Mouse (Mus musculus): ENCODE measurements around the gene Mok. TPM values are rescaled to one million over a fixed set of nuclear protein-coding genes. Genes with fewer than 3 reads are reported as not detected.

The Mok gene
- polyA plus RNA-seq (2014; fragmentation: Nextera tagmentation; extraction: Ambion mirVana), result 1.3 and 2.1 TPM in 2 replicates

DNA sequence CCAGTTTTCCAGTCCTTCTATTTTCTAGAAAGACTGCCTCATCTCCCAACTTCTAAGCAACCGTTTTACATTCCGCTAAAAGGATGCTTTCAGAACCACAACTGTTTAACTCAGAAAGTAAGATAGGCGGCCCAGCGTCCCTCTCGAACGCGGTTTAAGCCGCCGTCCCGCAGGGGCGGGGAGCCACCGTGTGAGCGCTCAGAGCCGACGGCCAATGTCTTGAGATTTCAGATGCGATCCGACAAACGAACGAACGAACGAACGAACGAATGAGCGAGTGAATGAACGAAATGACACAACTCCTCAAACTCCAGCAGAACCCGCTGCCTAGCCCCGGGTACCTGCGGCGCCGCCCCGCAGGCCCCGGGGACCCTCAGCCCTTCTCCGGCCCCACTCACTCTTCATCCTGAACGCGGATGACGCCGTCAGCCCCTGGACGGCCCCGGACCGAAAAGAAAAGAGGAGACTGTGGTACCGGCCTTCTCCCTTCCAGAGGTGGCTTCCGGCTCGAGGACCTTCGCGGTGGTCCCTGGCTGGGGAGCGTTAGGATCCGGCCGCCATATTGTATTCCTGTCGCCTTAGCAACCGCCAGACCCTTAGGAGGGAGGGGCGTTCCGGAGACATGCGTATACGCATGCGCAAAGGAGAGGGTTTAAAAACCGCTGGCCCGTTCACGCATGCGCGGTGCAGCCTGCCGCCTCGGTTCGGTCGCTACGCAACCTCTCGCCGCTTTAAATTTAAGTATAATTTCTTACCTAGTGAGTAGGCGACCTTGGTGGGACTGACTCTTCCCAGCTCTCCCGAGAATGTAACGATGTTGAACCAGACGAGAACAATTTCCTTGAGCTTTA lies at the start of gene Mok:
Mok (minus strand) TSS at position 592 of the 851 bp plus-strand sequence.
- Histone ChIP-seq H3K27ac (ENCODE audit: low read depth, low read length) (no peak within 1 kb of the TSS), H3K4me2 (peak within 1 kb of the TSS; percentile 76), H3K4me1 (replicated peaks; ENCODE audit: control insufficient read depth, insufficient read depth, low read length) (no peaks in the 10 kb centered on the region), H3K9ac (ENCODE audit: low read depth, low read length) (peak within 1 kb of the TSS; percentile 51; the same call in 1 of the 2 replicates), H3K4me3 (ENCODE audit: low read depth, low read length) (peak within 1 kb of the TSS; percentile 77), H3K36me3 (ENCODE audit: control insufficient read depth, insufficient read depth, low read length) (no peaks in the 10 kb centered on the region), H3K27me3 (replicated peaks; ENCODE audit: control insufficient read depth, insufficient read depth, low read length) (no peaks in the 10 kb centered on the region), H3K9me3 (ENCODE audit: control insufficient read depth, low read length) (no peaks in the 10 kb centered on the region)
- peak; percentile 46; the same call in 1 of the 2 replicates for ATAC-seq (replicated peaks; ENCODE audit: low FRiP score)
- under 1% methylated on average over 70 of the region's 71 CpGs for WGBS
- peak; percentile 92 for DNase-seq (ENCODE audit: low spot score)

DNA sequence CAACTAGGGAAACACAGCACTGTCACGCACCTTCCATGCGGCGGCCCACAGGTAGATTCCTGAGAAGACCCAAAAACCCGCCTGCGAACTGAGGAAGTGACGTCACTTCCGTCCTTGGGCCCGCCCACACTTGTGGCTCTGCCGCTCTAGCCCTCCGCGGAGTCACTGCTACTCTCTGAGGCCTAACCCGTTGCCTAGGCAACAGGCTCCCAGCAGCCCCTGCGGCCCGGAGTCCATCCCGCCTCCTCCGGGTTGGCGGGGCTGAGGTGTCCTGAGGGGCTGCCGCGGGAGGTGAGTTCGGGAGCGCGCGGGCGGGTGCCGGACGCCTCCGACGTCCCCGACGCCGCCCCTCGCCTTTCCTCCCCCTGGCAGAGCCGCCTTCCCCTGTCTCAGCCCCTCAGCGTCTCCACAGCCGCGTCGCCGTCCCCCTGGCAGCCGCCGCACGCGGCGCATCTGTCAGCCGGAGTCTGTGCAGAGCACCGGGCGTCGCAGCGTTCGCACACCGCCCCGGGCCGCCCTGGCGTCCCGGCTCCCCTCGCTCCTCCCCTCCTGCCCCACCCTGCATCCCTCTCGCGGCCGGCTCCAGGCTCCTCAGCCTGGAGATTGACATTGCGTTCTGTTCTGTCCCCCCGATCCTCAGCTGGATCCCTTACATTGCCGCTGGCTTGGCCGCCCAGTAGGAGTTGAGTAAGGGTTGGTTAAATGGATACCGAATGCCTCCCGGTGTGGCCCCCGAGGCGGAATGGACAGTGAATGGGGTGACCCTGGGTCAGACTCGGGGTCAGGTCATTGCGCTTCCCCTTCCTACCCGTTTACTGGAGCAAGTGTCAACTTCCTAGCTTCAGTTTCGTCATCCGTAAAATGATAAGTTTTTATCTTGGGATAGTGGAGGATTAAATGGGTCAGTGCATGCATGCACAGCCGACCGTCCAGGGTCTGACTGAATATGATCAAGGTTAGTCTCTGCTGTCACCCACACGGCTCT lies 48.6 kb upstream of the Mok start, which contains the start of the genes Cinp and Tecpr2:
Cinp (minus strand) TSS at position 110 of the 985 bp plus-strand sequence.
Tecpr2 (plus strand) TSS at position 229 of the 985 bp plus-strand sequence.
- H3K27ac ChIP-seq (ENCODE audit: low read depth, low read length), result peak within 1 kb of the TSS; percentile 91
- H3K4me1 ChIP-seq (replicated peaks; ENCODE audit: control insufficient read depth, insufficient read depth, low read length), result peaks cover 15% of the 10 kb centered on the region; the same call in 1 of the 2 replicates
- peak; percentile 92 for DNase-seq (ENCODE audit: low spot score)
- ATAC-seq (replicated peaks; ENCODE audit: low FRiP score), result peak; percentile 98
- H3K9ac ChIP-seq (ENCODE audit: low read depth, low read length), result peak within 1 kb of the TSS; percentile 89
- H3K4me3 ChIP-seq (ENCODE audit: low read depth, low read length), result peak within 1 kb of the TSS; percentile 95
- H3K4me2 ChIP-seq, result peak within 1 kb of the TSS; percentile 96
- WGBS, result under 1% methylated on average over 68 of the region's 74 CpGs
- H3K27me3 ChIP-seq (replicated peaks; ENCODE audit: control insufficient read depth, insufficient read depth, low read length), result no peaks in the 10 kb centered on the region
- no peaks in the 10 kb centered on the region for H3K36me3 ChIP-seq (ENCODE audit: control insufficient read depth, insufficient read depth, low read length)
- H3K9me3 ChIP-seq (ENCODE audit: control insufficient read depth, low read length), result no peaks in the 10 kb centered on the region

DNA sequence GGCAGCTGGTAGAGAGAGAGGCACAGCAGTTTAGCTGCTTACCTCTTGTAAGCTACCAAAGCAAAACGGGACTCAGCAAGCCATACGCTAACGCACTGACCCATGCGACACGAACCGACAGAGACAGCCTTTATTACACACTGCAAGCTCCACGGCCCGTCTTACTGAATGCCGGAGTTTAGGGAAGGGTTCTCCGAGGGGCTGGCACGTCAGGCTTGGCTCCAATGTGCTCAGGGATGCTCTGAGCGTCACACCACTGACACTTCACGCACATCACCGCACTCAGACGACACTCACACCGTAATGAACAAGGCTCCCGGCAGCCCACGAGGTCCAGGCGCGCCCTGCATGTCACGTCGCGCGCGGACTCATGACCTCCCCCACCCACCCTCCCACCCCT lies 47.9 kb upstream of the Mok start:
- Histone ChIP-seq H3K4me3 (ENCODE audit: low read depth, low read length) (peak overlapping the region; percentile 95), H3K9ac (ENCODE audit: low read depth, low read length) (peak overlapping the region; percentile 89), H3K27ac (ENCODE audit: low read depth, low read length) (peak overlapping the region; percentile 71), H3K9me3 (ENCODE audit: control insufficient read depth, low read length) (no peaks in the 10 kb centered on the region), H3K27me3 (replicated peaks; ENCODE audit: control insufficient read depth, insufficient read depth, low read length) (no peaks in the 10 kb centered on the region), H3K36me3 (ENCODE audit: control insufficient read depth, insufficient read depth, low read length) (no peaks in the 10 kb centered on the region), H3K4me2 (peak overlapping the region; percentile 96), H3K4me1 (replicated peaks; ENCODE audit: control insufficient read depth, insufficient read depth, low read length) (peaks cover 15% of the 10 kb centered on the region; the same call in 1 of the 2 replicates)
- DNase-seq (ENCODE audit: low spot score), result no peak
- WGBS, result under 1% methylated on average over 25 of the region's 25 CpGs
- ATAC-seq (replicated peaks; ENCODE audit: low FRiP score), result peak; percentile 26

GRCm38 (mm10) chr12:110888106-110888505 lies 47.4 kb upstream of the Mok start:
- H3K4me1 ChIP-seq (replicated peaks; ENCODE audit: control insufficient read depth, insufficient read depth, low read length), result peaks cover 15% of the 10 kb centered on the region; the same call in 1 of the 2 replicates
- WGBS, result 26% methylated on average over 12 of the region's 12 CpGs
- no peak for ATAC-seq (replicated peaks; ENCODE audit: low FRiP score)

GRCm38 (mm10) chr12:110885251-110885650 lies 44.5 kb upstream of the Mok start:
- no peak for ATAC-seq (replicated peaks; ENCODE audit: low FRiP score)
- WGBS, result 93% methylated on average over 2 of the region's 2 CpGs
- H3K36me3 ChIP-seq (ENCODE audit: control insufficient read depth, insufficient read depth, low read length), result peaks cover 12% of the 10 kb centered on the region

More at GRCm38 (mm10) chr12:110888106-110888505, 47.4 kb upstream of the Mok start:
- no peak for DNase-seq (ENCODE audit: low spot score)
- Histone ChIP-seq H3K27ac (ENCODE audit: low read depth, low read length) (peak overlapping the region; percentile 71), H3K9ac (ENCODE audit: low read depth, low read length) (peak overlapping the region; percentile 89), H3K9me3 (ENCODE audit: control insufficient read depth, low read length) (no peaks in the 10 kb centered on the region), H3K4me2 (peak overlapping the region; percentile 96), H3K27me3 (replicated peaks; ENCODE audit: control insufficient read depth, insufficient read depth, low read length) (no peaks in the 10 kb centered on the region), H3K36me3 (ENCODE audit: control insufficient read depth, insufficient read depth, low read length) (peaks cover 1% of the 10 kb centered on the region; the same call in 1 of the 2 replicates), H3K4me3 (ENCODE audit: low read depth, low read length) (peak overlapping the region; percentile 95)

GRCm38 (mm10) chr12:110882291-110882690 lies 41.6 kb upstream of the Mok start:
- ATAC-seq (replicated peaks; ENCODE audit: low FRiP score) (no peak), DNase-seq (ENCODE audit: low spot score) (no peak)
- Histone ChIP-seq H3K4me1 (replicated peaks; ENCODE audit: control insufficient read depth, insufficient read depth, low read length) (no peaks in the 10 kb centered on the region), H3K4me2 (no peak overlapping the region), H3K4me3 (ENCODE audit: low read depth, low read length) (no peak overlapping the region), H3K27ac (ENCODE audit: low read depth, low read length) (no peak overlapping the region), H3K9ac (ENCODE audit: low read depth, low read length) (no peak overlapping the region), H3K27me3 (replicated peaks; ENCODE audit: control insufficient read depth, insufficient read depth, low read length) (no peaks in the 10 kb centered on the region), H3K36me3 (ENCODE audit: control insufficient read depth, insufficient read depth, low read length) (peaks cover 30% of the 10 kb centered on the region), H3K9me3 (ENCODE audit: control insufficient read depth, low read length) (no peaks in the 10 kb centered on the region)
- WGBS, result 94% methylated on average over 7 of the region's 7 CpGs

More at GRCm38 (mm10) chr12:110885251-110885650, 44.5 kb upstream of the Mok start:
- no peak for DNase-seq (ENCODE audit: low spot score)
- Histone ChIP-seq H3K9me3 (ENCODE audit: control insufficient read depth, low read length) (no peaks in the 10 kb centered on the region), H3K4me2 (no peak overlapping the region), H3K27ac (ENCODE audit: low read depth, low read length) (no peak overlapping the region), H3K4me1 (replicated peaks; ENCODE audit: control insufficient read depth, insufficient read depth, low read length) (peaks cover 7% of the 10 kb centered on the region; the same call in 1 of the 2 replicates), H3K9ac (ENCODE audit: low read depth, low read length) (no peak overlapping the region), H3K27me3 (replicated peaks; ENCODE audit: control insufficient read depth, insufficient read depth, low read length) (no peaks in the 10 kb centered on the region), H3K4me3 (ENCODE audit: low read depth, low read length) (no peak overlapping the region)

DNA sequence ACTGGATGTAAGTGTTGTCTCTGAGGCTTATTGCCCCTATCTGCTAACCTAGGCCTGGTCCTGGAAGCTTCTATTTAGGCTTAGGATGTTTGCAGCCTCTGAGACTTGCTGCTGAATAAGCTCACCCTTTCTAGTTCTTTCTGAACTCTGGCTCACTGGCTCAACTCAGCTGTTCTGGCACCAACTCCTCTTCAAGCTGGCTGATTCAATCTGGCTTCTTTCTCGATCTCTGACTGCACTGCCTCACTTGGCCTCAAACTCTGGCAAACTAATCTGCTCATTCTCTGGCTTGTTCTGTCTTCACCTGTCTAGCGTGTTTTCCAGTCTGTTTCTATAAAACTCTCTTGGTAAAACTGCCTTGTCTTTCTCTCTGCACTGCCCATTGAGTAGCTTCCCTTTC lies 34.6 kb upstream of the Mok start:
- WGBS, result 84% methylated on average over 2 of the region's 2 CpGs
- H3K4me1 ChIP-seq (replicated peaks; ENCODE audit: control insufficient read depth, insufficient read depth, low read length), result peaks cover 3% of the 10 kb centered on the region
- no peak for ATAC-seq (replicated peaks; ENCODE audit: low FRiP score)
- DNase-seq (ENCODE audit: low spot score), result no peak
- H3K36me3 ChIP-seq (ENCODE audit: control insufficient read depth, insufficient read depth, low read length), result peaks cover 43% of the 10 kb centered on the region
- H3K27ac ChIP-seq (ENCODE audit: low read depth, low read length), result no peak overlapping the region
- no peak overlapping the region for H3K4me3 ChIP-seq (ENCODE audit: low read depth, low read length)
- H3K9ac ChIP-seq (ENCODE audit: low read depth, low read length), result no peak overlapping the region
- H3K9me3 ChIP-seq (ENCODE audit: control insufficient read depth, low read length), result no peaks in the 10 kb centered on the region
- H3K4me2 ChIP-seq, result no peak overlapping the region
- H3K27me3 ChIP-seq (replicated peaks; ENCODE audit: control insufficient read depth, insufficient read depth, low read length), result no peaks in the 10 kb centered on the region

DNA sequence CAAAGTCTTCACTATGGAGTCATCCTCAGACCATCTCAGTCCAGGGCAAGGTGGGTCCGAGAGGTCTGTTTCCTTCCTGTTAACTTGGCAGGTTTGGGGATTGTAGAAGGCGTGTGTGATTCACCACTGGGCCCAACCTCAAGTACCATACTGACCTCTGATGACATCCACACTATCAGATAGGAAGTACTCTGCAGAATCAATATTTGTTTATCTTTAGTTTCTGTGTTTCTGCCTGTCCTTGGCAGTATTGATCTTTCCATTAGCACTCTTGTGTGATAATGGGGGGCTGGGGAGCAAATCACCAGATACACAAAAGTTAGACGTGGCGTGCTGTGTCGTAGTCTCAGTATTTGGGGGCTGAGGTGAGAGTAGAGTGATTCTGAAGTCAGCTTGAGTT lies 30.5 kb upstream of the Mok start:
- no peak for DNase-seq (ENCODE audit: low spot score)
- H3K27me3 ChIP-seq (replicated peaks; ENCODE audit: control insufficient read depth, insufficient read depth, low read length), result no peaks in the 10 kb centered on the region
- peaks cover 10% of the 10 kb centered on the region for H3K4me1 ChIP-seq (replicated peaks; ENCODE audit: control insufficient read depth, insufficient read depth, low read length)
- no peak; the same call in 1 of the 2 replicates for ATAC-seq (replicated peaks; ENCODE audit: low FRiP score)
- no peak overlapping the region for H3K4me3 ChIP-seq (ENCODE audit: low read depth, low read length)
- H3K27ac ChIP-seq (ENCODE audit: low read depth, low read length), result no peak overlapping the region
- no peaks in the 10 kb centered on the region for H3K9me3 ChIP-seq (ENCODE audit: control insufficient read depth, low read length)
- H3K9ac ChIP-seq (ENCODE audit: low read depth, low read length), result no peak overlapping the region
- H3K4me2 ChIP-seq, result no peak overlapping the region
- 85% methylated on average over 5 of the region's 5 CpGs for WGBS
- peaks cover 34% of the 10 kb centered on the region for H3K36me3 ChIP-seq (ENCODE audit: control insufficient read depth, insufficient read depth, low read length)
